8 mouse cellular contexts compared by ENCODE assay signal in the genomic region with DNA sequence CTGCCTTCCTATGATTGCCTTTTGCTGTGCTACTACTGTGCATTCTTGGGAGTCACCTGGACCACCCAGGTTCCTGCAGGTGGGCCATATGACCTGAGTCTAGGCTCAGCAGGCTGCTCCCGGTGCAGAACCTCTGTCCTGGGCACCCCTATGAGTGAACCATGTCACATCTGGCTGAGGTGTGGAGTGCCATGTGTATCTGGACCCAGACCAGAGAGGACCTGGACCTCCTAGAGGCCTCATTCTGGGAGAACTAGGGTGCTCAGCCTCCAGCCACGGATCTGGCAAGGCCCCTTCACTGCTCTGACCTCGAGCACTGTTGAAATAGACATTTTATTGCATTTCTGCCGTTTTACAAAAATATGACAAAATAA. TPM values are rescaled to one million over a fixed set of nuclear protein-coding genes. Genes with fewer than 3 reads are reported as not detected.
A peak's percentile ranks its signal among the peaks of the same experiment; 100 is the strongest.
DNase-seq lines count a peak whose midpoint lies in the region; ATAC-seq and TF ChIP-seq lines count a peak whose summit lies in the region.

No protein-coding gene starts in this region.

- peak overlapping the region; percentile 92 for H3K27ac ChIP-seq in gastrocnemius, adult 2 months
- no peak overlapping the region for H3K27ac ChIP-seq in ES-E14 (ENCODE audit: insufficient read depth, low read depth, low read length, poor library complexity, severe bottlenecking)
- peak overlapping the region; percentile 82; the same call in 1 of the 2 replicates for H3K27ac ChIP-seq in heart, embryonic 16.5 days (ENCODE audit: low read length)
- H3K27ac ChIP-seq in midbrain, embryonic 11.5 days (ENCODE audit: low read depth, low read length): peak overlapping the region; percentile 68

- TF ChIP-seq CTCF in gastrocnemius, adult 2 months (IDR thresholded peaks at IDR 0.05): no peak

- H3K9me3 ChIP-seq in ES-E14 (ENCODE audit: control insufficient read depth, insufficient read depth, low read depth, low read length): no peaks in the 10 kb centered on the region
- H3K9me3 ChIP-seq in heart, embryonic 16.5 days (replicated peaks; ENCODE audit: control insufficient read depth, low read length): no peaks in the 10 kb centered on the region
- H3K9me3 ChIP-seq in midbrain, embryonic 11.5 days (ENCODE audit: control insufficient read depth, low read length): no peaks in the 10 kb centered on the region

- DNase-seq in gastrocnemius, adult 2 months: no peak
- DNase-seq in gastrocnemius, adult 18-20 months (ENCODE audit: low spot score): no peak
- no peak for DNase-seq in ES-E14 (ENCODE audit: low read depth, low spot score)
- DNase-seq in midbrain, embryonic 11.5 days (ENCODE audit: low spot score, missing footprints): no peak
- no peak for DNase-seq in testis, postnatal 14 days (ENCODE audit: low spot score)
- no peak for DNase-seq in right cerebral cortex, postnatal 4 days
- DNase-seq in cerebellum, adult 11 months: no peak

- in situ Hi-C loops in ES-E14 (cut with MboI; ENCODE audit: low sequenced_read_pairs in 2 of 2, unreplicated experiment in 2 of 2): no loop called here

- no peak overlapping the region for H3K9ac ChIP-seq in ES-E14 (ENCODE audit: insufficient read depth, low read depth, low read length, poor library complexity, severe bottlenecking)
- peak overlapping the region; percentile 71 for H3K9ac ChIP-seq in heart, embryonic 16.5 days (ENCODE audit: low read length)
- peak overlapping the region; percentile 73 for H3K9ac ChIP-seq in midbrain, embryonic 11.5 days (ENCODE audit: low read length)

- intact Hi-C loops in gastrocnemius, adult 2 months (cut with DNase I): no loop called here

- peaks cover 2% of the 10 kb centered on the region; the same call in 1 of the 2 replicates for H3K27me3 ChIP-seq in heart, embryonic 16.5 days (ENCODE audit: control insufficient read depth, insufficient read depth, low read length)
- peaks cover 7% of the 10 kb centered on the region for H3K27me3 ChIP-seq in midbrain, embryonic 11.5 days (ENCODE audit: control insufficient read depth, insufficient read depth, low read length)

- H3K36me3 ChIP-seq in ES-E14 (ENCODE audit: control insufficient read depth, insufficient read depth, low read length, poor library complexity, severe bottlenecking): peaks cover 35% of the 10 kb centered on the region
- peaks cover 4% of the 10 kb centered on the region for H3K36me3 ChIP-seq in heart, embryonic 16.5 days (ENCODE audit: control insufficient read depth, insufficient read depth)
- H3K36me3 ChIP-seq in midbrain, embryonic 11.5 days (ENCODE audit: control insufficient read depth, insufficient read depth, low read length): peaks cover 19% of the 10 kb centered on the region

- WGBS in heart, embryonic 16.5 days: 29% methylated on average over 4 of the region's 4 CpGs
- WGBS in midbrain, embryonic 11.5 days: 28% methylated on average over 4 of the region's 4 CpGs

- peak overlapping the region; percentile 82 for H3K4me3 ChIP-seq in gastrocnemius, adult 2 months
- peak overlapping the region; percentile 60 to 81; a peak in 3 of 4 replicates for H3K4me3 ChIP-seq in ES-E14 (ENCODE audit: insufficient read depth in 1 of 2, low read depth in 1 of 2, low read length in 2 of 2, poor library complexity in 1 of 2, severe bottlenecking in 1 of 2)
- peak overlapping the region; percentile 62 for H3K4me3 ChIP-seq in heart, embryonic 16.5 days (ENCODE audit: low read length)
- H3K4me3 ChIP-seq in midbrain, embryonic 11.5 days (ENCODE audit: low read depth, low read length): peak overlapping the region; percentile 58

- H3K4me1 ChIP-seq in ES-E14 (ENCODE audit: control insufficient read depth in 2 of 2, insufficient read depth in 2 of 2, low read length in 2 of 2, poor library complexity in 1 of 2): peaks cover 0 to 8% of the 10 kb centered on the region in 2 experiments; a peak in 1 of 4 replicates
- H3K4me1 ChIP-seq in heart, embryonic 16.5 days (ENCODE audit: control insufficient read depth, insufficient read depth, low read length): peaks cover 9% of the 10 kb centered on the region
- peaks cover 14% of the 10 kb centered on the region for H3K4me1 ChIP-seq in midbrain, embryonic 11.5 days (ENCODE audit: control insufficient read depth, insufficient read depth, low read length)

- no peak for ATAC-seq in heart, embryonic 16.5 days (replicated peaks; ENCODE audit: extremely low read depth, insufficient read depth, low FRiP score)
- peak; percentile 25; the same call in 1 of the 2 replicates for ATAC-seq in midbrain, embryonic 11.5 days (ENCODE audit: low FRiP score)

- H3K4me2 ChIP-seq in heart, embryonic 16.5 days (ENCODE audit: low read depth, low read length): peak overlapping the region; percentile 70
- peak overlapping the region; percentile 85 for H3K4me2 ChIP-seq in midbrain, embryonic 11.5 days

TF ChIP-seq in ES-E14, 5 proteins besides CTCF, POLR2A, EP300 and RAD21:
- TF ChIP-seq CHD2 (IDR thresholded peaks at IDR 0.05; ENCODE audit: low read depth, low read length): no peak
- TF ChIP-seq ZC3H11A (IDR thresholded peaks at IDR 0.05; ENCODE audit: borderline replicate concordance, low read depth, low read length): no peak
- no peak for TF ChIP-seq HCFC1 (IDR thresholded peaks at IDR 0.05; ENCODE audit: borderline replicate concordance, insufficient read depth, low read length)
- TF ChIP-seq ZNF384 (IDR thresholded peaks at IDR 0.05; ENCODE audit: low read depth, low read length): no peak
- no peak for TF ChIP-seq MAFK (IDR thresholded peaks at IDR 0.05; ENCODE audit: insufficient read depth, low read depth, low read length)
TF ChIP-seq in ES-E14: peak in this region for 0.

RNA-seq across cellular contexts. Expression of a gene that starts 6.7 kb away (rescaled TPM):
- 10 to 100 TPM; 26.8 to 31.1 TPM for total RNA-seq in gastrocnemius, adult 2 months (2021)
- total RNA-seq in gastrocnemius, adult 18-20 months (2021): 10 to 100 TPM; 28.4 to 31.7 TPM
- 60.5 and 65.1 TPM in 2 replicates for total RNA-seq in ES-E14 (2012; rRNA removed)
- 78.2 and 83.7 TPM in 2 replicates for polyA plus RNA-seq in heart, embryonic 16.5 days (2015; fragmentation: Nextera tagmentation; extraction: Ambion mirVana)
- polyA plus RNA-seq in midbrain, embryonic 11.5 days (2014; fragmentation: Nextera tagmentation; extraction: Ambion mirVana): 128 and 129 TPM in 2 replicates

RNA-seq across cellular contexts. Expression of a gene that starts 10.1 kb away (rescaled TPM):
- 10 to 100 TPM; 16.0 to 17.0 TPM for total RNA-seq in gastrocnemius, adult 2 months (2021)
- 10 to 100 TPM; 14.6 to 16.0 TPM for total RNA-seq in gastrocnemius, adult 18-20 months (2021)
- 10.6 and 22.3 TPM in 2 replicates for total RNA-seq in ES-E14 (2012; rRNA removed)
- 0.37 and 0.76 TPM in 2 replicates for polyA plus RNA-seq in heart, embryonic 16.5 days (2015; fragmentation: Nextera tagmentation; extraction: Ambion mirVana)
- polyA plus RNA-seq in midbrain, embryonic 11.5 days (2014; fragmentation: Nextera tagmentation; extraction: Ambion mirVana): 4.0 and 4.7 TPM in 2 replicates

RNA-seq across cellular contexts. Expression of a gene that starts 10.9 kb away (rescaled TPM):
- total RNA-seq in gastrocnemius, adult 2 months (2021): 10 to 100 TPM; 59.1 to 84.3 TPM
- 10 to 100 TPM; 65.5 to 71.4 TPM for total RNA-seq in gastrocnemius, adult 18-20 months (2021)
- total RNA-seq in ES-E14 (2012; rRNA removed): 135 and 148 TPM in 2 replicates
- 175 and 192 TPM in 2 replicates for polyA plus RNA-seq in heart, embryonic 16.5 days (2015; fragmentation: Nextera tagmentation; extraction: Ambion mirVana)
- 249 and 251 TPM in 2 replicates for polyA plus RNA-seq in midbrain, embryonic 11.5 days (2014; fragmentation: Nextera tagmentation; extraction: Ambion mirVana)

RNA-seq across cellular contexts. Expression of a gene that starts 12.2 kb away (rescaled TPM):
- 10 to 100 TPM; 10.1 to 10.7 TPM for total RNA-seq in gastrocnemius, adult 2 months (2021)
- 10 to 100 TPM; 10.0 to 10.5 TPM for total RNA-seq in gastrocnemius, adult 18-20 months (2021)
- total RNA-seq in ES-E14 (2012; rRNA removed): 60.4 and 63.8 TPM in 2 replicates
- polyA plus RNA-seq in heart, embryonic 16.5 days (2015; fragmentation: Nextera tagmentation; extraction: Ambion mirVana): 12.3 and 12.5 TPM in 2 replicates
- 4.0 and 4.6 TPM in 2 replicates for polyA plus RNA-seq in midbrain, embryonic 11.5 days (2014; fragmentation: Nextera tagmentation; extraction: Ambion mirVana)

RNA-seq across cellular contexts. Expression of a gene that starts 12.2 kb away (rescaled TPM):
- total RNA-seq in gastrocnemius, adult 2 months (2021): 10 to 100 TPM; 22.5 to 24.9 TPM
- total RNA-seq in gastrocnemius, adult 18-20 months (2021): 10 to 100 TPM; 22.4 to 28.0 TPM
- total RNA-seq in ES-E14 (2012; rRNA removed): 11.7 and 12.2 TPM in 2 replicates
- 41.7 and 48.7 TPM in 2 replicates for polyA plus RNA-seq in heart, embryonic 16.5 days (2015; fragmentation: Nextera tagmentation; extraction: Ambion mirVana)
- polyA plus RNA-seq in midbrain, embryonic 11.5 days (2014; fragmentation: Nextera tagmentation; extraction: Ambion mirVana): 36.4 and 42.2 TPM in 2 replicates
